Mouse (Mus musculus): Measurements from ENCODE around the gene Lancl3. TPM values are rescaled to one million over a fixed set of nuclear protein-coding genes. Genes with fewer than 3 reads are reported as not detected.
"Not testable (repeated sequence)": the region's sequence is repeated elsewhere in the genome, so short reads cannot be mapped to it uniquely, and the experiment has no call there.

Lancl3 gene
- polyA plus RNA-seq, 1 experiment from 2014 or later, result 0.35 TPM

GRCm38 (mm10) chrX:9272460-9273361 lies 73.0 kb downstream of the Lancl3 start, which contains the start of gene Xk:
Gene Xk, plus strand, starts transcription at chrX:9272756.
- peak; percentile 67 for DNase-seq (ENCODE audit: low spot score)
- no peaks in the 10 kb centered on the region; the same call in 1 of the 2 replicates for H3K9me3 ChIP-seq (replicated peaks)
- no peaks in the 10 kb centered on the region for H3K36me3 ChIP-seq
- WGBS, result 11% methylated on average over 88 of the region's 94 CpGs
- no peaks in the 10 kb centered on the region for H3K4me1 ChIP-seq
- H3K27me3 ChIP-seq (ENCODE audit: low read depth, poor library complexity, severe bottlenecking), result no peaks in the 10 kb centered on the region
- peak within 1 kb of the TSS; percentile 80 for H3K27ac ChIP-seq (replicated peaks)
- peak within 1 kb of the TSS; percentile 64 for H3K4me3 ChIP-seq

- H3K9me3 ChIP-seq (replicated peaks), result no peaks in the 10 kb centered on the region; the same call in 1 of the 2 replicates
- no peaks in the 10 kb centered on the region for H3K4me1 ChIP-seq
- peak overlapping the region; percentile 64 for H3K4me3 ChIP-seq
- H3K27ac ChIP-seq (replicated peaks), result no peak overlapping the region
- DNase-seq (ENCODE audit: low spot score), result no peak
- H3K27me3 ChIP-seq (ENCODE audit: low read depth, poor library complexity, severe bottlenecking), result no peaks in the 10 kb centered on the region
- WGBS, result 55% methylated on average over 12 of the region's 12 CpGs
- H3K36me3 ChIP-seq, result no peaks in the 10 kb centered on the region
These were observed 73.8 kb downstream of the Lancl3 start for GRCm38 (mm10) chrX:9273377-9274002.

DNA sequence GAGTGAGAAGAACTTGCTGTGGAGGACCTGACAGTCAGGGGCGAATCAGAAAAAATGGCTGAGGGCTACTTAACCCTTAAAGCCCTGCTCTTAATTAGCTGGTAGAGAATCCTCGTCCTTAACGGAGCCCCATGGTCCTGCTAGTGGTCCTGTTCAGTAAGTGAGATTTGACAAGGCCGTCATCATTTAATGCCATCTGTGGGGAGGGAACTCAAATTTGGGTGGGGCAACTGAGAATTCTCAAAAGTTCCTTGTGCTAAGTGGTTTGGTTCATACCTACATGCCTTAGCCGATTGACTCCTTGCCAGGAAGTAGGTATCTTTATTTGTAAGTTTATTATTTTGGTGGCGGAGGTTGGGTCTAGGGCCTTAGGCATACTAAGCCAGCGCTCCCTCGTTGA lies 74.6 kb downstream of the Lancl3 start:
- no peak for DNase-seq (ENCODE audit: low spot score)
- Histone ChIP-seq H3K36me3 (no peaks in the 10 kb centered on the region), H3K27ac (replicated peaks) (no peak overlapping the region), H3K4me3 (no peak overlapping the region), H3K27me3 (ENCODE audit: low read depth, poor library complexity, severe bottlenecking) (no peaks in the 10 kb centered on the region), H3K9me3 (replicated peaks) (no peaks in the 10 kb centered on the region; the same call in 1 of the 2 replicates), H3K4me1 (no peaks in the 10 kb centered on the region)
- WGBS, result 83% methylated on average over 8 of the region's 8 CpGs

DNA sequence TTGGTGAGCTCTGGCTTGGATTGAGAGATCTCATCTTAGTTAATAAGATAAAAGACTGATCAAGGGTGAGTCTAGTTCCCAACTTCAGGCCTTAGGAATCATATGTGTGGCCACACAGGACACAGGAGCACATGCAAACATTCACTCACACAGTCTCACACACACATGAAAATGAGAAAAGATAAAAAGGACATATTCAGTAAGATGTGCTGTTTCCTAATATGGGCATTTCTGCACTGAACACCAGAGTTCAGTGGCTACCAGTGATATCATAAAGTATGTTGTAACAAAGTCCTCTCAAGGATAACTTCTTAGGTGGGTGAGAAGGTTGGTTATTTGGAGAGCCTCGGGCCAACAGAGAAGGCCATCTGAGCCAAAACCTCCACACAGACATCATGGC lies 83.8 kb downstream of the Lancl3 start, which contains the start of gene H2al1m:
Gene H2al1m (plus strand): TSS at position 301 of the 400 bp plus-strand sequence.
- WGBS, result no CpG with 5 or more reads among the region's 1 CpGs
- not testable (repeated sequence) for H3K9me3 ChIP-seq (replicated peaks); H3K4me1 ChIP-seq; H3K36me3 ChIP-seq; DNase-seq (ENCODE audit: low spot score); H3K27me3 ChIP-seq (ENCODE audit: low read depth, poor library complexity, severe bottlenecking); H3K27ac ChIP-seq (replicated peaks); H3K4me3 ChIP-seq

DNA sequence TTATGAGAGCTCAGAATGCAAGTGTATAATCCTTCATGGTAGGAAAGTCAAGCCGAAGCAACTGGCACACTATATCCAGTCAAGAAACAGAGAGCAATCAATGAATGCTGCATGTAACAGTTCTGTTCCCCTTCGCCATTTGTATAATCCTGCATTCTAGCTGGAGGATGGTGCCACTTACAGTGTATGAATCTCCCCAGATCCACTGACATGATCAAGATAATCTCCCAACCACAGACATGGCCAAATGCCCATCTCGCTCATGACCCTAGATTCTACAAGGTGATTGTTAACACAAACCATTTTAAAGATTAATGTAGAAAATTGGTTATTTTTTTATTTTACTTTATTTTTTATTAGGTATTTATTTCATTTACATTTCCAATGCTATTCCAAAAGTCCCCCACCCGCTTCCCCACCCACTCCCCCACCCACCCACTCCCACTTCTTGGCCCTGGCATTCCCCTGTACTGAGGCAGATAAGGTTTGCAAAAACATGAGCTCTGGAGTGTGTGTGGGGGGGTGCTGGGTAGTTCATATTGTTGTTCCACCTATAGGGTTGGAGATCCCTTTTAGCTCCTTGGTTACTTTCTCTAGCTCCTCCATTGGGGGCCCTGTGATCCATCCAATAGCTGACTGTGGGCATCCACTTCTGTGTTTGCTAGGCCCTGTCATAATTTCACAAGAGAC lies 93.6 kb downstream of the Lancl3 start:
- not testable (repeated sequence) for H3K9me3 ChIP-seq (replicated peaks); H3K4me1 ChIP-seq; H3K4me3 ChIP-seq; H3K27me3 ChIP-seq (ENCODE audit: low read depth, poor library complexity, severe bottlenecking); H3K27ac ChIP-seq (replicated peaks); H3K36me3 ChIP-seq; DNase-seq (ENCODE audit: low spot score)
- 89% methylated on average over 4 of the region's 4 CpGs for WGBS

DNA sequence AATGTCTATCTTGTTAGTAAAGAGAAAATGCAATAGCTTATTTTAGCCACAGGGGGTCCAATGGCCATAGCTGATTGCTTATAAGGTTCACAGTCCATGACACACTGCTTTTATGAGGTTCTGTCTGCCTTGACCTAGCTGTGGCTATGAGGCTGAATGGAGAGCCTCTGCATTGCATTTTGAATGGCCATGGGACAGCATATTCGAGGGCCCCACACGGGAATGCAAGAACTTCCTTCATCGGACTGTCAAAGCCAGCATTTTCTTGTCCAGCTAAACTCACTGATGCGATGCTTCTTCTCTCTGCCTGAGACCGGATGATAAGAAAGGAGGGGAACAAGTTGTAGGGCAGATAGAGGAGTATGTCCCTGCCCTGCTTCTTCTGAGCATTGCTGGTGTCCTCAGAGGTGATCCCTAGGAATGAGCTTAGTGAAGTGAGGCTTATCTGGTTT lies 98.7 kb downstream of the Lancl3 start:
- H3K4me1 ChIP-seq, result no peaks in the 10 kb centered on the region
- H3K9me3 ChIP-seq (replicated peaks), result no peaks in the 10 kb centered on the region
- no peak for DNase-seq (ENCODE audit: low spot score)
- no peaks in the 10 kb centered on the region for H3K36me3 ChIP-seq
- H3K4me3 ChIP-seq, result no peak overlapping the region
- H3K27ac ChIP-seq (replicated peaks), result no peak overlapping the region
- WGBS, result 93% methylated on average over 5 of the region's 5 CpGs
- H3K27me3 ChIP-seq (ENCODE audit: low read depth, poor library complexity, severe bottlenecking), result no peaks in the 10 kb centered on the region

- H3K4me1 ChIP-seq, result no peaks in the 10 kb centered on the region
- no peak overlapping the region for H3K27ac ChIP-seq (replicated peaks)
- no peaks in the 10 kb centered on the region for H3K36me3 ChIP-seq
- 87% methylated on average over 5 of the region's 5 CpGs for WGBS
- no peaks in the 10 kb centered on the region for H3K9me3 ChIP-seq (replicated peaks)
- no peaks in the 10 kb centered on the region for H3K27me3 ChIP-seq (ENCODE audit: low read depth, poor library complexity, severe bottlenecking)
- no peak overlapping the region for H3K4me3 ChIP-seq
- DNase-seq (ENCODE audit: low spot score), result no peak
These were observed 103.1 kb downstream of the Lancl3 start for GRCm38 (mm10) chrX:9302791-9303190.

DNA sequence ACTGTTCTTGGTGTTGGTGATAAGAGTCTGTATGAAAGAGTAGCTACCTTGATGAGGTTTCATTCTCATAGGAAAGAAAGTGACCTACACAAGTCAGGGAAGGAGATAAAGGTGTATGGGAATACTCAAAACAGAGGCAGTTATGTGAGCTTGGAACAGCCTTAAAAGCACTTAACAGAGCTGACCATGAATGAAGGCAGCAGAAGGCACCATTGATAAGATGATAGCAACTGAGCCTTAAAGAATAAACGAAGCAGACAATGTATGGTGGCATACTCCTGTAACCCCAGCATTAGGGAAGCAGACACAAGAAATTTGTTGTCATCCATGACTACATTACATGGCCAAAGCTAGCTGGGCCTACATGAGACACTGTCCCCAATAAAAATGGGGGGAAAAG lies 103.8 kb downstream of the Lancl3 start:
- Histone ChIP-seq H3K4me1 (no peaks in the 10 kb centered on the region), H3K27me3 (ENCODE audit: low read depth, poor library complexity, severe bottlenecking) (no peaks in the 10 kb centered on the region), H3K36me3 (no peaks in the 10 kb centered on the region), H3K27ac (replicated peaks) (no peak overlapping the region), H3K4me3 (no peak overlapping the region), H3K9me3 (replicated peaks) (no peaks in the 10 kb centered on the region)
- no peak for DNase-seq (ENCODE audit: low spot score)
- WGBS, result 72% methylated on average over 1 of the region's 1 CpGs

GRCm38 (mm10) chrX:9316457-9316856 lies 116.8 kb downstream of the Lancl3 start:
- not testable (repeated sequence) for H3K27me3 ChIP-seq (ENCODE audit: low read depth, poor library complexity, severe bottlenecking); DNase-seq (ENCODE audit: low spot score); H3K27ac ChIP-seq (replicated peaks); H3K36me3 ChIP-seq; H3K9me3 ChIP-seq (replicated peaks); H3K4me3 ChIP-seq; H3K4me1 ChIP-seq

Other genes starting within 250 kb of the Lancl3 start
- not detected in 2 replicates for gene Fthl17b, start 236.9 kb upstream of the Lancl3 start, polyA plus RNA-seq (2016; fragmentation: Nextera tagmentation; extraction: Ambion mirVana)
- gene Fthl17c, start 223.3 kb upstream of the Lancl3 start, polyA plus RNA-seq (2016; fragmentation: Nextera tagmentation; extraction: Ambion mirVana), result not detected in 2 replicates
- gene Fthl17d, start 213.1 kb upstream of the Lancl3 start, polyA plus RNA-seq (2016; fragmentation: Nextera tagmentation; extraction: Ambion mirVana), result not detected in 2 replicates
- gene Fthl17e, start 166.4 kb upstream of the Lancl3 start, polyA plus RNA-seq (2016; fragmentation: Nextera tagmentation; extraction: Ambion mirVana), result not detected in 2 replicates
- not detected in 2 replicates for gene Fthl17f, start 136.9 kb upstream of the Lancl3 start, polyA plus RNA-seq (2016; fragmentation: Nextera tagmentation; extraction: Ambion mirVana)
- gene 4930402K13Rik, start 95.3 kb upstream of the Lancl3 start, polyA plus RNA-seq (2016; fragmentation: Nextera tagmentation; extraction: Ambion mirVana), result not detected in 2 replicates
- 0.16 and 0.20 TPM in 2 replicates for gene Gm14862, start 57.0 kb downstream of the Lancl3 start, polyA plus RNA-seq (2016; fragmentation: Nextera tagmentation; extraction: Ambion mirVana)
- gene Xk, start 72.9 kb downstream of the Lancl3 start, polyA plus RNA-seq (2016; fragmentation: Nextera tagmentation; extraction: Ambion mirVana), result 2.0 and 2.3 TPM in 2 replicates
- gene H2al1m, start 83.9 kb downstream of the Lancl3 start, polyA plus RNA-seq (2016; fragmentation: Nextera tagmentation; extraction: Ambion mirVana), result not detected in 2 replicates
- gene H2al1k, start 150.7 kb downstream of the Lancl3 start, polyA plus RNA-seq (2016; fragmentation: Nextera tagmentation; extraction: Ambion mirVana), result not detected in 2 replicates

Measured in midbrain, embryonic 10.5 days (tissue).